Mouse (Mus musculus): ENCODE measurements around the gene Ube2f. TPM values are rescaled to one million over a fixed set of nuclear protein-coding genes. Genes with fewer than 3 reads are reported as not detected.

Gene Ube2f
- total RNA-seq, 2 experiments from 2014 or later = 54.0 to 55.3 TPM

DNA sequence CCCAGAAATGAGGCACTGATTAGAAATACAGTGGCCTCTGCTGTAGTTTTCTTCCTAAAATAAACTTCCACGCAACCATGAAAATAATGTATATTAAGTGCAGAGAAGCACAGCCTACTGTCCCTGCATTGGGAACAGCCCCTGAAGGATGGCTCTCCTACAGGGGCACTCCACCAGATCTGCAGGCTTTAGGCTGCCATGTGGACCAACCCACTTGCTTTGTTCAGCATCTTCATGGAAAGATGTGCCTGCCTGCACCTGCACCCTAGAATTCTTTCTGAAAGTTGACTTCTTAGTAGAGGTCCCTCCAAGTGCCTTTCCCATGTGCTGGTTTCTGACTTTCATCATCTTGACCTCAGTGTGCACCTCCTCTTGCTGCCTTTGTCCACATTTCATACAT is 34.8 kb upstream of the Ube2f start:
- DNase-seq (ENCODE audit: extremely low spot score in 1 of 2, low spot score in 2 of 2) = no peak
- intact Hi-C loops (cut with DNase I) = loop anchor here (10.0 kb wide), 1 partner anchor 240 kb away; no protein-coding TSS in a partner anchor
- TF ChIP-seq CTCF (IDR thresholded peaks at IDR 0.05) = no peak
- Histone ChIP-seq H3K4me3 (no peak overlapping the region), H3K27ac (no peak overlapping the region)

DNA sequence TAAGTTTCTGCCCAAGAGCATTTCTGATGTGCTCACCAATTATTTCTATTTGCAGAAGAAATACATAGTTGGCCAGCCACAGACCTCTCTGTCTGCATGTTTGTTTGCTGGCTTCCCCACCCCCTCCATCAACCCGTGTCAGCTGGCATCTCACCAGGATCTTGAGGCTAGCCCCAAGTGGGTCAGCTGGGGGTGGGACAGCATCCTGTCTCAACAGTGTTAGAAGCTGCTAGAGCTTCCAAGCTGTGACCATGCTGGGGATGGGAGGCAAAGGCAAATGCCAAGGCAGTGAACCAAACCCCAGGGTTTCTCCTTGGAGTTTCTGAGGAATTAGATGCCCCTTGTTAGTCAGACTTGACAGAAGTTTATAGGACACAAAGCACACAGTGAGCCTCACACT is 34.1 kb upstream of the Ube2f start:
- H3K4me3 ChIP-seq = no peak overlapping the region
- no peak for TF ChIP-seq CTCF (IDR thresholded peaks at IDR 0.05)
- peak in 1 of 2 experiments; percentile 14 for DNase-seq (ENCODE audit: extremely low spot score in 1 of 2, low spot score in 2 of 2)
- H3K27ac ChIP-seq = peak overlapping the region; percentile 9; the same call in 1 of the 2 replicates
- intact Hi-C loops (cut with DNase I) = loop anchor here (10.0 kb wide), 1 partner anchor 241 kb away; no protein-coding TSS in a partner anchor

DNA sequence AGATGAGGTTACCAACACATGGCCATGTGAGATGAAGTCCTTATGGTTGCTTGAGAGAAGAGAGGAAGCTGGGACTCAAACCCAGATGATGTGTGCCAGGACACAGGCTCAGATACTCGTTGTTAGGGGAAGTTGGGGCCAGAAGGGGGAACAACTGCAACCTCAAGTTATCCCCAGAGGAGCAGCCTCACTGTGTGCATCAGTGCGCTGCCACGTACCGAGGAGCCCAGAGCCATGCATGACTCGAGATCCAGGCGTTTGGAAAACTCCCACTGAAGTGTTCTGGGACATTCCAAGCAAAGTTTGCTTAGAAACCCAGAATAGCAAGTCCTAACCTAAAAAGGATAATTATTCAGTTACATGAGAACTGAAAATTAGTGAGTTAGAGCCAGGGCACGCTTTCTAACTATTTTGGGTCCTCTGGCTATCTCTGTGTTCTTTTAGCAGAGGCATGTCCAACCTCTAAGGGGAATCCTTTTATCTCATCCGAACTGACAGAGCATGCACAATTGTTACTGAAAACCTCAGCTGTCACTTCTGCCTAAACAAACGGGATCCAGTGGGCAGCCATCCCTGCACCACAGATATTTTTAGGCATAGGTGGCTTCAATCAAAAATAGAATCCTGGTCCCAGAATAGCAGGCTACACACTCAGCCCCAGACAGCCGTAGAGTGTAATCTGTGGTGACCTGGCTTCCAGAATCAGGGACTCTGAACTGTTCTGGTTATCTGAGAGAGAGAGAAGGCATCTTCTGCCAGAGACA is 33.4 kb upstream of the Ube2f start:
- intact Hi-C loops (cut with DNase I) = loop anchor here (10.0 kb wide), 1 partner anchor 242 kb away; no protein-coding TSS in a partner anchor

DNA sequence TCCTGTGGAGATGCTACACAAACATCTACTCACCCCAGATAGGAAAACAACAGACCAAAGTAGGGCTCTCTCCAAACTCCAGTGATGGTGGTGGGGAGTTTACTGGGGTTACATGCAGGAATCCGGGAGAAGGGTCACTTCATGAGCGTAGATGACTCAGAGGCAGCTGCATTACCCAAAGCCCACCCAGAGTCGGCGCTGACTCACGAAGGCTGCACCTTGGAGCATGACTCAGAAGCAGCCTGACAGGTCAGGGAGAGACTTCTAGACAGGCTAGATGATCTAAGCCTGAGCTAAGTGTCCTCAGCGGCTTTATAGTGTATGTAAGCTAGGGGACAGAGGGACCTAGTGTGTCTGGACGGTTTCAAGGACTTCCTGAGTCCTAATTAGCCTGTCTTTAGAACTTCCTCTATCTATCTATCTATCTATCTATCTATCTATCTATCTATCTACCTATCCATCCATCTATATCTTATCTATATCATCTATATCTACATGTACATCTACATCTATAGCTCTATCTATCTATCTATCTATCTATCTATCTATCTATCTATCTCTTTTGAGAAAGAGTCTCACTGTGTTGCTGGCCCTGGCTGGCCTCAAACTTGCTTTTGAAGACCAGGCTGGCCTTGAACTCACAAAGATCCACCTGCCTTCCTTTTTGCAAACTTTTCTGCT is 30.3 kb upstream of the Ube2f start:
- Histone ChIP-seq H3K27ac (no peak overlapping the region), H3K4me3 (no peak overlapping the region)
- no peak for DNase-seq (ENCODE audit: extremely low spot score in 1 of 2, low spot score in 2 of 2)
- TF ChIP-seq CTCF (IDR thresholded peaks at IDR 0.05) = no peak
- intact Hi-C loops (cut with DNase I) = loop anchor here (10.0 kb wide), 1 partner anchor 245 kb away; no protein-coding TSS in a partner anchor

More for the DNA sequence above, 33.4 kb upstream of the Ube2f start:
- Histone ChIP-seq H3K27ac (peak overlapping the region; percentile 9; the same call in 1 of the 2 replicates), H3K4me3 (no peak overlapping the region)
- no peak for DNase-seq (ENCODE audit: extremely low spot score in 1 of 2, low spot score in 2 of 2)
- no peak for TF ChIP-seq CTCF (IDR thresholded peaks at IDR 0.05)

DNA sequence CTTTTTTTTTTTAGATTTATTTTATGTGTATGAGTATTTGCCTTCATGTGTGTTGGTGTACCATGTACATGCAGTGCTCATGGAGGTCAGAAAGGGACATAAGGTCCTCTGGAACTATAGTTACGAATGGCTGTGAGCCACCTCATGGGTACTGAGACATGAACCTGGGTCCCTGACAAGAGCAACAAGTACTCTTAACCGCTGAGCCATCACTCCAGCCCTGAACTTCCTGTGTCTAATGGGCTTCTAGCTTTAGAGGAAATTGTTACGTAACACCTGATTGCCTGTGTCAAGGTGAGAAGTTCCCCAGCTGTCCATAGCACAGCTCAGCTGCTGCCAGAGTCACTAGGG is 29.8 kb upstream of the Ube2f start:
- intact Hi-C loops (cut with DNase I) = no loop called here
- no peak for TF ChIP-seq CTCF (IDR thresholded peaks at IDR 0.05)
- H3K27ac ChIP-seq = no peak overlapping the region
- DNase-seq (ENCODE audit: extremely low spot score in 1 of 2, low spot score in 2 of 2) = no peak
- no peak overlapping the region for H3K4me3 ChIP-seq

GRCm38 (mm10) chr1:91226562-91226961 is 23.5 kb upstream of the Ube2f start:
- no peak for DNase-seq (ENCODE audit: extremely low spot score in 1 of 2, low spot score in 2 of 2)
- no peak overlapping the region for H3K4me3 ChIP-seq
- no peak overlapping the region for H3K27ac ChIP-seq
- TF ChIP-seq CTCF (IDR thresholded peaks at IDR 0.05) = no peak
- intact Hi-C loops (cut with DNase I) = no loop called here

- intact Hi-C loops (cut with DNase I) = no loop called here
- DNase-seq (ENCODE audit: extremely low spot score in 1 of 2, low spot score in 2 of 2) = no peak
- H3K4me3 ChIP-seq = no peak overlapping the region
- H3K27ac ChIP-seq = no peak overlapping the region
- TF ChIP-seq CTCF (IDR thresholded peaks at IDR 0.05) = no peak
These were observed 22.6 kb upstream of the Ube2f start for GRCm38 (mm10) chr1:91227381-91228054.

DNA sequence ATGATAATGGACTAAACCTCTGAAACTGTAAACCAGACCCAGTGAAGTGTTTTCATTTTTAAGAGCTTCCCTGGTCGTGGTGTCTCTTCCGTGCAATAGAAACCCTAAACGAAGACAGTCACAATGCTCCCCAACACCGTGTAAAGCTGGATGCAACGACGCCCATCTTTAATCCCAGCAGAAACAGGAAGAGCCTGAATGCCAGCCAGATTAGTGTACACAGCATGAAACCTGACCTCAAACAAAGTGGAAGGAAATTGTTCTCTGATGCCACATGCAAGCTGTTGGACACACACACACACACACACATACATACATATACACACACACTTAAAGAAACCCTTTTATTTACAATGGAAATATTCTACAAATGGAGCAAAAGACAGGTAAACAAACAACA is 19.0 kb upstream of the Ube2f start:
- Histone ChIP-seq H3K27ac (no peak overlapping the region), H3K4me3 (no peak overlapping the region)
- no peak for TF ChIP-seq CTCF (IDR thresholded peaks at IDR 0.05)
- intact Hi-C loops (cut with DNase I) = no loop called here
- no peak for DNase-seq (ENCODE audit: extremely low spot score in 1 of 2, low spot score in 2 of 2)

DNA sequence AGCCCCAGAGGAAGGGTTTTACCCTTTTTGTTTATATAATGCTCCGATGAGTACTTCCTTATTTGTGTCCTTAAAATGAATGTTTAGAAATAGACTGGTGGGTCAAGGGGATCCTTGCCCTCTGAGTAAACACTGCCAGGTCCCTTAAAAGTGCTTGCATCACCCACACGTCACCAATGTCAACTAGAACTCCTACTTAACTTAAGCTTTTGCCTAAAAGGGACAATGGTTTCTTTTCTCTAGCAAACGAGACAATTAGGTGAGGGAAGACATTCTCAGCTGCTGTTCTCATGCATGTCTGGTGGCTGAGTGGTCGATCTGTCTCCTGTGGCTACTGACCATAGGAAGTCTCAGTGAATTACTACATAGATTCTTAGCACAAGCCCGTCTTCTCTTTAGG is 18.2 kb upstream of the Ube2f start:
- intact Hi-C loops (cut with DNase I) = no loop called here
- no peak for DNase-seq (ENCODE audit: extremely low spot score in 1 of 2, low spot score in 2 of 2)
- no peak overlapping the region for H3K4me3 ChIP-seq
- no peak for TF ChIP-seq CTCF (IDR thresholded peaks at IDR 0.05)
- H3K27ac ChIP-seq = no peak overlapping the region

DNA sequence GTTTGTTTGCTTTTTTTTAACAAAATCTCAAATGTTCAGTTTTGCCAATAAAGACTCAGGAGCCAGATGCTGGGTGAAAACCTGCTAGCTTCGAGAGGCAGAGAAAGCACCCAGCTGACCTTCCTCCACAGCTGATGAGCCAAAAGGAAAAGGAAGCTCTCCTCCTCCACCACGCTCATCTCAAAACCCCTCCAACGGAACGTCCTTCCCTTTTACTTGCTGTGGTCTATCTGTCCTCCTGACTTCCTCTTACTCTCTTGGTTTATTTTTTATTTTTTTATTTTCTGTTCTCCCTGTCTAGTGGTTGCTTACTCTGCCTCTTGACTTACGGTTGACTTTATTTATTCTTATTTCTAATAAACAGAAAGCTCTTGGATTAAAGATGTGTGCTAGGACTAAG is 14.7 kb upstream of the Ube2f start:
- Histone ChIP-seq H3K4me3 (no peak overlapping the region), H3K27ac (no peak overlapping the region)
- no peak for TF ChIP-seq CTCF (IDR thresholded peaks at IDR 0.05)
- intact Hi-C loops (cut with DNase I) = loop anchor here (5.0 kb wide), 1 partner anchor 308 kb away; no protein-coding TSS in a partner anchor
- DNase-seq (ENCODE audit: extremely low spot score in 1 of 2, low spot score in 2 of 2) = no peak

GRCm38 (mm10) chr1:91237676-91238075 is 12.4 kb upstream of the Ube2f start:
- TF ChIP-seq CTCF (IDR thresholded peaks at IDR 0.05) = no peak
- intact Hi-C loops (cut with DNase I) = loop anchor here (2.0 to 5.0 kb wide), 2 partner anchors 265 to 310 kb away; no protein-coding TSS in a partner anchor
- no peak overlapping the region for H3K4me3 ChIP-seq
- DNase-seq (ENCODE audit: extremely low spot score in 1 of 2, low spot score in 2 of 2) = no peak
- H3K27ac ChIP-seq = no peak overlapping the region

- peak; percentile 58 to 60 for DNase-seq (ENCODE audit: extremely low spot score in 1 of 2, low spot score in 2 of 2)
- Histone ChIP-seq H3K27ac (no peak overlapping the region), H3K4me3 (no peak overlapping the region)
- intact Hi-C loops (cut with DNase I) = loop anchor here (1.0 to 5.0 kb wide), 3 partner anchors 60 to 312 kb away; partner anchors contain the start of gene Ramp1
- TF ChIP-seq CTCF (IDR thresholded peaks at IDR 0.05) = peak; percentile 68
These were observed 11.0 kb upstream of the Ube2f start for GRCm38 (mm10) chr1:91239112-91239511.
